Mouse (Mus musculus): Measurements from ENCODE around the gene Abcf2.

The Abcf2 gene

GRCm38 (mm10) chr5:24577183-24577929 lies at the start of gene Abcf2:
Gene Abcf2 (minus strand): TSS chr5:24577467.
- DNase-seq: peak; percentile 100

GRCm38 (mm10) chr5:24624822-24625120 lies 47.5 kb upstream of the Abcf2 start:
- no peak for DNase-seq

GRCm38 (mm10) chr5:24623986-24624821 lies 46.9 kb upstream of the Abcf2 start, which contains the start of gene Smarcd3:
Gene Smarcd3 (minus strand): TSS chr5:24624411.
- peak in 1 of 2 experiments; percentile 30 for DNase-seq

- DNase-seq: no peak
These were observed 46.0 kb upstream of the Abcf2 start for GRCm38 (mm10) chr5:24623041-24623985.

- no peak for DNase-seq
These were observed 45.2 kb upstream of the Abcf2 start for GRCm38 (mm10) chr5:24622386-24623040.

GRCm38 (mm10) chr5:24620626-24621025 lies 43.4 kb upstream of the Abcf2 start:
- no peak for DNase-seq

- no peak for DNase-seq
These were observed 42.8 kb upstream of the Abcf2 start for GRCm38 (mm10) chr5:24620116-24620515.

GRCm38 (mm10) chr5:24618921-24619320 lies 41.7 kb upstream of the Abcf2 start:
- DNase-seq: no peak

- no peak for DNase-seq
These were observed 37.8 kb upstream of the Abcf2 start for GRCm38 (mm10) chr5:24615097-24615496.

- DNase-seq: no peak
These were observed 35.0 kb upstream of the Abcf2 start for GRCm38 (mm10) chr5:24612302-24612649.

- peak in 1 of 2 experiments; percentile 41 for DNase-seq
These were observed 34.4 kb upstream of the Abcf2 start for GRCm38 (mm10) chr5:24611366-24612301.

GRCm38 (mm10) chr5:24609388-24609787 lies 32.1 kb upstream of the Abcf2 start:
- DNase-seq: peak in 1 of 2 experiments; percentile 15

- DNase-seq: peak in 1 of 2 experiments; percentile 19
These were observed 28.9 kb upstream of the Abcf2 start for GRCm38 (mm10) chr5:24605980-24606665.

GRCm38 (mm10) chr5:24605321-24605979 lies 28.2 kb upstream of the Abcf2 start:
- DNase-seq: no peak

- DNase-seq: peak; percentile 90 to 94
These were observed 27.4 kb upstream of the Abcf2 start for GRCm38 (mm10) chr5:24604656-24605100.

GRCm38 (mm10) chr5:24604080-24604655 lies 26.9 kb upstream of the Abcf2 start:
- DNase-seq: no peak

- DNase-seq: peak in 1 of 2 experiments; percentile 21
These were observed 26.3 kb upstream of the Abcf2 start for GRCm38 (mm10) chr5:24603431-24604010.

GRCm38 (mm10) chr5:24602751-24603343 lies 25.6 kb upstream of the Abcf2 start:
- peak; percentile 87 to 92 for DNase-seq
